Mouse (Mus musculus) hindbrain, embryonic 11.5 days (tissue): Measurements from ENCODE around the gene Fam161b. TPM values are rescaled to one million over a fixed set of nuclear protein-coding genes. Genes with fewer than 3 reads are reported as not detected.
"Not testable (repeated sequence)": the region's sequence is repeated elsewhere in the genome, so short reads cannot be mapped to it uniquely, and the experiment has no call there.

Source experiments
- ATAC-seq: fragments of 200-750 bp; cut with Nextera tagmentation; 2 replicates; pipeline ENCODE4 v1.8.0; 2017; ENCODE audit warnings: mild to moderate bottlenecking, moderate TSS enrichment, moderate library complexity; ENCODE audit not compliant: low FRiP score
- DNase-seq: peaks from one replicate; pipeline ENCODE4 v3.0.0-alpha.2; 2015; ENCODE audit warnings: low spot score
- H3K27ac ChIP-seq: fragments of 300-500 bp; sonication (generic); 2 replicates; pipeline ENCODE4 v1.5.1; 2014; ENCODE audit warnings: mild to moderate bottlenecking, low read depth, low read length
- H3K27me3 ChIP-seq: fragments of 300-500 bp; sonication (generic); 2 replicates; pipeline ENCODE4 v1.6.1; 2014; ENCODE audit warnings: mild to moderate bottlenecking, low read length, moderate library complexity, mixed read lengths; ENCODE audit not compliant: control insufficient read depth, insufficient read depth
- H3K36me3 ChIP-seq: fragments of 300-500 bp; sonication (generic); 2 replicates; pipeline ENCODE4 v1.6.1; 2014; ENCODE audit warnings: mild to moderate bottlenecking, low read length, moderate library complexity, mixed read lengths; ENCODE audit not compliant: control insufficient read depth, insufficient read depth
- H3K4me1 ChIP-seq: fragments of 300-500 bp; sonication (generic); replicated peaks from 2 replicates; pipeline ENCODE4 v1.6.1; 2014; ENCODE audit warnings: low read length, mixed read lengths; ENCODE audit not compliant: control insufficient read depth, insufficient read depth
- H3K4me2 ChIP-seq: fragments of 300-500 bp; sonication (generic); replicated peaks from 2 replicates; pipeline ENCODE4 v1.6.1; 2014; ENCODE audit warnings: mild to moderate bottlenecking, low read depth, low read length
- H3K4me3 ChIP-seq: fragments of 300-500 bp; sonication (generic); 2 replicates; pipeline ENCODE4 v1.5.1; 2014; ENCODE audit warnings: low read depth, low read length
- H3K9ac ChIP-seq: fragments of 300-500 bp; sonication (generic); 2 replicates; pipeline ENCODE4 v1.6.1; 2014; ENCODE audit warnings: low read depth, low read length
- H3K9me3 ChIP-seq: fragments of 300-500 bp; sonication (generic); 2 replicates; pipeline ENCODE4 v1.6.1; 2016; ENCODE audit warnings: low read length; ENCODE audit not compliant: control insufficient read depth
- WGBS: fragments of 180-500 bp; shearing (Covaris S2); extraction: QIAGEN DNeasy Blood & Tissue Kit; methylation state at CpG from one replicate; pipeline ENCODE4 v1.1.7; 2014; 5-methylcytosine and 5-hydroxymethylcytosine counted together
- polyA plus RNA-seq: library from polyadenylated mRNA; unstranded; fragments of >200 nt; fragmentation: Nextera tagmentation; extraction: Ambion mirVana; gene quantifications from 2 replicates; pipeline ENCODE4 v1.2.1, GENCODE M21; 2014

The Fam161b gene
- polyA plus RNA-seq, 1 experiment from 2014 or later: 11.2 TPM

- Histone ChIP-seq H3K27ac (no peak overlapping the region), H3K4me3 (peak overlapping the region; percentile 71), H3K9ac (no peak overlapping the region), H3K27me3 (no peaks in the 10 kb centered on the region), H3K4me1 (no peaks in the 10 kb centered on the region), H3K9me3 (no peaks in the 10 kb centered on the region), H3K36me3 (no peaks in the 10 kb centered on the region), H3K4me2 (peak overlapping the region; percentile 69; the same call in 1 of the 2 replicates)
- no peak for ATAC-seq
- DNase-seq: no peak
- WGBS: 72% methylated on average over 2 of the region's 2 CpGs
Measured at GRCm38 (mm10) chr12:84362872-84363271, 1.2 kb upstream of the Fam161b start.

- not testable (repeated sequence) for ATAC-seq, H3K4me3 ChIP-seq, H3K9ac ChIP-seq, H3K4me1 ChIP-seq, H3K9me3 ChIP-seq, DNase-seq, H3K27ac ChIP-seq, H3K36me3 ChIP-seq, H3K27me3 ChIP-seq, H3K4me2 ChIP-seq
- WGBS: 86% methylated on average over 2 of the region's 2 CpGs
Measured at GRCm38 (mm10) chr12:84358699-84359098, 2.9 kb downstream of the Fam161b start.

- Histone ChIP-seq H3K4me3 (no peak overlapping the region), H3K4me2 (no peak overlapping the region), H3K9ac (no peak overlapping the region), H3K36me3 (peaks cover 2% of the 10 kb centered on the region; the same call in 1 of the 2 replicates), H3K9me3 (no peaks in the 10 kb centered on the region), H3K4me1 (no peaks in the 10 kb centered on the region), H3K27ac (no peak overlapping the region), H3K27me3 (no peaks in the 10 kb centered on the region)
- peak; percentile 45 for DNase-seq
- no peak for ATAC-seq
- 41% methylated on average over 2 of the region's 2 CpGs for WGBS
Measured at GRCm38 (mm10) chr12:84347192-84347591, 14.4 kb downstream of the Fam161b start.

- Histone ChIP-seq H3K27me3 (no peaks in the 10 kb centered on the region), H3K9me3 (no peaks in the 10 kb centered on the region), H3K4me1 (no peaks in the 10 kb centered on the region), H3K36me3 (peaks cover 6% of the 10 kb centered on the region; the same call in 1 of the 2 replicates), H3K27ac (no peak overlapping the region), H3K9ac (no peak overlapping the region), H3K4me2 (no peak overlapping the region), H3K4me3 (no peak overlapping the region)
- 93% methylated on average over 11 of the region's 11 CpGs for WGBS
- no peak for DNase-seq
- ATAC-seq: no peak
Measured at GRCm38 (mm10) chr12:84336963-84337625, 24.5 kb downstream of the Fam161b start.

GRCm38 (mm10) chr12:84327111-84327512 is 34.5 kb downstream of the Fam161b start:
- H3K4me3 ChIP-seq: no peak overlapping the region
- 86% methylated on average over 4 of the region's 4 CpGs for whole genome bisulfite sequencing
- H3K27ac ChIP-seq: no peak overlapping the region
- no peak overlapping the region for H3K9ac ChIP-seq
- DNase-seq (no peak), ATAC-seq (no peak)
- no peaks in the 10 kb centered on the region for H3K4me1 ChIP-seq
- no peak overlapping the region for H3K4me2 ChIP-seq
- H3K36me3 ChIP-seq: peaks cover 9% of the 10 kb centered on the region; the same call in 1 of the 2 replicates
- no peaks in the 10 kb centered on the region for H3K27me3 ChIP-seq
- no peaks in the 10 kb centered on the region for H3K9me3 ChIP-seq

GRCm38 (mm10) chr12:84316721-84317621 is 44.7 kb downstream of the Fam161b start, which contains the start of gene Zfp410:
Zfp410 (plus strand) TSS chr12:84316852.
- Histone ChIP-seq H3K27ac (peak within 1 kb of the TSS; percentile 87), H3K4me2 (peak within 1 kb of the TSS; percentile 76), H3K4me1 (peaks cover 3% of the 10 kb centered on the region; the same call in 1 of the 2 replicates), H3K9ac (peak within 1 kb of the TSS; percentile 97), H3K4me3 (peak within 1 kb of the TSS; percentile 91), H3K36me3 (no peaks in the 10 kb centered on the region), H3K9me3 (no peaks in the 10 kb centered on the region), H3K27me3 (no peaks in the 10 kb centered on the region)
- under 1% methylated on average over 68 of the region's 77 CpGs for WGBS
- DNase-seq (peak; percentile 89), ATAC-seq (peak; percentile 96)

GRCm38 (mm10) chr12:84316006-84316405 is 45.6 kb downstream of the Fam161b start:
- Histone ChIP-seq H3K4me3 (peak overlapping the region; percentile 91), H3K27ac (no peak overlapping the region; the same call in 1 of the 2 replicates), H3K4me1 (peaks cover 3% of the 10 kb centered on the region; the same call in 1 of the 2 replicates), H3K9ac (peak overlapping the region; percentile 97), H3K9me3 (no peaks in the 10 kb centered on the region), H3K4me2 (peak overlapping the region; percentile 76), H3K36me3 (no peaks in the 10 kb centered on the region), H3K27me3 (no peaks in the 10 kb centered on the region)
- ATAC-seq: no peak
- WGBS: 50% methylated on average over 7 of the region's 7 CpGs
- no peak for DNase-seq

- H3K36me3 ChIP-seq: no peaks in the 10 kb centered on the region
- H3K9ac ChIP-seq: no peak overlapping the region
- H3K4me3 ChIP-seq: no peak overlapping the region
- no peaks in the 10 kb centered on the region for H3K9me3 ChIP-seq
- 90% methylated on average over 3 of the region's 5 CpGs for WGBS
- H3K4me1 ChIP-seq: peaks cover 3% of the 10 kb centered on the region; the same call in 1 of the 2 replicates
- H3K27me3 ChIP-seq: no peaks in the 10 kb centered on the region
- no peak for ATAC-seq
- no peak overlapping the region for H3K4me2 ChIP-seq
- DNase-seq: no peak
- no peak overlapping the region for H3K27ac ChIP-seq
Measured at GRCm38 (mm10) chr12:84311306-84311705, 50.3 kb downstream of the Fam161b start.
